Mouse (Mus musculus) bone marrow macrophage, adult 2 months (primary cell): ENCODE measurements around the gene Proz.

Experiments used
- CTCF ChIP-seq: IDR thresholded peaks from 2 replicates; pipeline ENCODE4 v1.5.1; 2012; ENCODE audit warnings: low read depth, mild to moderate bottlenecking, low read length, moderate library complexity
- POLR2A ChIP-seq: IDR thresholded peaks from 2 replicates; pipeline ENCODE4 v1.6.1; 2012; ENCODE audit warnings: mild to moderate bottlenecking, low read depth, low read length, borderline replicate concordance

DNA sequence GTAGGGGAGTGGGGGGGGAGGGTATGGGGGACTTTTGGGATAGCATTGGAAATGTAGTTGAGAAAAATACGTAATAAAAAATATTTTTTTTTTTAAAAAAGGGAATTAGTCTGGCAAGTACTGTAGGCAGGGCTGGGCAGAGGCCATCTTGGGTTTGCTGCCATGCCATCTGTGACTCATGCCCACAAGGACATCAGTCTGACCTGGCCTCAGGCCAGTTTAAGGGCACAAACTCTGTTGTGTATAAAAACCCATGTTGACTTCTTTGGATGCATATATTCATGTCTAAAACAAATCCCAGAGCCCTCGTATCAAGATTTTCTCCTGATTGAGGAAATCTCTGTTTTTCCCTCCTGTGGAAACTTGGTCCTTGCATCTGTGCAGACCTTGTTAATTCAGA lies 56.4 kb downstream of the Proz start:
- no peak for TF ChIP-seq POLR2A
- TF ChIP-seq CTCF = no peak
